Mouse (Mus musculus) ES-E14 (cell line): ENCODE measurements at regions not wholly inside any gene's neighbourhood (a gene's known extent, or its start where the extent isn't known, plus 50 kb on each side); places are given as distances from the start of the nearest gene placed in this dataset.

Source experiments
- HCFC1 ChIP-seq: IDR thresholded peaks from 2 replicates; pipeline ENCODE4 v1.6.1; 2012; ENCODE audit warnings: low read length, inconsistent platforms, borderline replicate concordance; ENCODE audit not compliant: insufficient read depth
- MAFK ChIP-seq: IDR thresholded peaks from 2 replicates; pipeline ENCODE4 v1.6.1; 2014; ENCODE audit warnings: mild to moderate bottlenecking, low read depth, low read length, inconsistent platforms; ENCODE audit not compliant: insufficient read depth

GRCm38 (mm10) chr16:26827006-26827405 lies 164.4 kb downstream of the Gmnc start:
- TF ChIP-seq MAFK (no peak), HCFC1 (no peak)
